Mouse (Mus musculus) mouse embryonic stem cell (cell line): Measurements from ENCODE around the gene Myo15.

Experiments
- in situ Hi-C, 2 experiments: fragments of 300-500 bp; cut with MboI; formaldehyde crosslinking; loops; 1 replicate in 1 of 2; 3 replicates in 1 of 2; pipeline ENCODE4 v1.14.3; 2019 to 2020; ENCODE audit warnings: low sequenced_read_pairs in 2 of 2, low pct_unique_long_range_greater_than_20kb in 1 of 2, mixed read lengths in 1 of 2; ENCODE audit not compliant: unreplicated experiment in 1 of 2

Myo15 gene

DNA sequence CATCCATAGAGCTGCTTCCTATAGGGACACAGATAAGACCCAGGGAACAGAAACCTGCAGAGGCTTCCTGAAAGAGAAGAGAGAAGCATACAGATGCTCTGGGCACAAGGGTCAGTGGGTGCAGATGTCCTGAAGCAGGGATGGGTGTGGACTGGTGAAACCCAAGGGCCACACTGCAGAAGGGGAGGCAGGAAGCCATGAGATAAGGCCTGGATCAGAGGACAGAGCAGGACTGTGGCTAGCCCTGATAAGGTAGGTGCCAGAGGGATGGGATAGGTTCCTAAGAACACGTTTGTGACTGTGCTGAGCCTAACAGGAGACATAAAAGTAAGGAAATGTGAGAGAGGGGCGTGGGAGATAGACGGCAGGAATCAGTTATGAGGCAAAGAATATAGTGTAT lies 17.1 kb downstream of the Myo15 start:
- in situ Hi-C loops: no loop called here

DNA sequence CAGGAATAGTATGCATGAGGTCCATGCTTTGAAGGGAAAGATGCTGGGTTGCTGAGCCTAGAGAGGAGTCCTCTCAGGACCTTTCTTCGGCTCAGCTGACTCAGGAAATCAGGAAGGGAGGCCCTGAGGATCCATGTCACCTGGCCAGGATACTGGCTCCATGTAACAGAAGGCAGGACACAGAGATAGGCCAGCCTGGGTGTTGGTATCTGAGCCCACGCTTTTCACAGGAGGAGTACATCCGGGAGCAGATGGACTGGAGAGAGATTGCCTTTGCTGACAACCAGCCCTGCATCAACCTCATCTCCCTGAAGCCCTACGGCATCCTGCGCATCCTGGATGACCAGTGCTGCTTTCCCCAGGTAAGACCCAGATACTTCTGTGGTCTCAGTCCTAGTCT lies 23.6 kb downstream of the Myo15 start:
- in situ Hi-C loops: no loop called here

DNA sequence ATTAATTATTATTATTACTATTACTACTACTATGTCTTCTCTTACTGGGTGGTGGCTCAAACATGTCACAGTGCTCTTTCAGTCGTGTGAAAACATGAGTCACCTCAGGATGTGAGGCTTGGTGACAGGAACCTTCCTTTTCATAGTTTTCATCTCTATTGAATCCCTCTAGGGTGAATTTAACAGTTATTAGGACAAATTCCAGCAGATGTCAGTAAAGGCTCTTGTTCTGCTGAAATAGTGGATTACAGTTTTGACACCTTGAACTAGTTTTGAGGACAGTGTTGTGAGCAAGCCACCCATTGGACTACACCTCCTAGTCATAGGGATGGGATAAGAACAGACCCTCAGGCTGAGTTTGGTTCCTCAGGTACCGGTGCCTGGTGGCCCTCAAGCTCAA lies 26.6 kb downstream of the Myo15 start:
- in situ Hi-C loops: no loop called here

DNA sequence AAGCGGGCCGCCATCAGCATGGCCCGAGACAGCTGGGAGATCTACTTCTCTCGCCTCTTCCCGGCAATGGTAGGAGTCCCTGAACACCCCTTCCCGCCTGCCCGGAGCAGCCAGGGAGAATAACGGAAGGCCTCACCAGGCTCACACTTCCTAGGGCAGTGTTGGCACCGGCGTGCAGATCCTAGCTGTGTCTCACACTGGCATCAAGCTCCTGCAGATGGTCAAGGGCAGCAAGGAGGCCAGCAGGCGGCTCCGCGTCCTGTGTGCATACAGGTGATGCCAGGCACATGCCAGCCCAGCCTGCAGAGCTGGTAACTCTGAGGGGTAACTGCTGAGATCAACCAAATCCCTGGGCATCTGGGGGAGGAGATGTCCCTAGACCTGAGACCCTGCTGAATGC lies 38.1 kb downstream of the Myo15 start:
- in situ Hi-C loops: no loop called here

DNA sequence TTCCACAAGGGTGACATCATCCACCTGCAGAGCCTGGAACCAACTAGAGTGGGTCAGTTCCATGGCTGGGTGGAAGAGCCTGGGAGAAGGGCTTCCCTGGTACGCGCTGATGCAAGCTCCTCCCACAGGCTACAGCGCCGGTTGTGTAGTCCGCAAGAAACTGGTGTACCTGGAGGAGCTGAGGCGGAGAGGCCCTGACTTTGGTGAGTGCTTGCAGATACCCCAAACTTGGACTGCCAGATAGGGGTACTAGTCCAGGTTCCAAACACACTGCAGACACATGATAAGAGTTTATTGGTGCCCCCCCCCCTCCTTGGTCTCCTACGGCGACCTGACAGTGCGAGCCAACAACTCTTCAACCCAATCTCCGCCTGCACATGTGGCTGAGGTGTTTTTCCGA lies 39.8 kb downstream of the Myo15 start:
- in situ Hi-C loops: no loop called here

DNA sequence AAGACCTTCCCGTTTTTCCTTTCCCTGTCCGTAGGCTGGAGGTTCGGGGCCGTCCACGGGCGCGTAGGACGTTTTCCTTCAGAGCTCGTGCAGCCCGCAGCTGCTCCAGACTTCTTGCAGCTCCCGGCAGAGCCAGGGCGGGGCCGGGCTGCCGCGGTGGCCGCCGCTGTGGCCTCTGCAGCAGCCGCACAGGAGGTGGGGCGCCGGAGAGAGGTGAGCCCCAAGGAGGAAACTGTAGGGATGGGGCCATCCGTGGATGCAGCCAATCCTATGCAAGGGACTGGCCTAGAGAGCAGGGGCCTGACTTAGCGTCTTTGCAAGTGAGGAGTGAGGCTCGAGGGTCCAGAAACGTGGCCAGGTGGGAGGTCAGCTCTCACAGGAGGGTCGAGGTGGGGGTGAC lies 40.4 kb downstream of the Myo15 start:
- in situ Hi-C loops: no loop called here

DNA sequence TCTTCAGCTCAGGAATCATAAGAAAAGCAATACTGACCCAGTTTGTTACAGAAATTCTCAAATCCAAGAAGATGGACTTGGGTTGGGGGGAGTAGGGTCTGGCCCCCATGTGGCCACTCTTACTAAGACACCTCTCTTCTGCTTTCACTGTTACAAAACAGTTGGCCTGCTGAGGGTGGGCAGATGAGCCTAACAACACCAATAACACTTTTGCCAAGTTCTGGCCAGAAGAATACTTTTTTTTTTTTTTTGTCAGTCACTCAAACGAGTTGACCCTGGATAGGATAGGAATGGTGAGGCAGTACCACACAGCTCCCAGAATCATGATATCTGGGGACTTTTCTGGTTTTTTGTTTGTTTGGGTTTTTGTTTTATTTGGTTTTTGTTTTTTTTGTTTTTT lies 42.8 kb downstream of the Myo15 start:
- in situ Hi-C loops: loop anchor here in 1 of 2 experiments (5.0 kb wide), 1 partner anchor 35 kb away; no protein-coding TSS in a partner anchor

DNA sequence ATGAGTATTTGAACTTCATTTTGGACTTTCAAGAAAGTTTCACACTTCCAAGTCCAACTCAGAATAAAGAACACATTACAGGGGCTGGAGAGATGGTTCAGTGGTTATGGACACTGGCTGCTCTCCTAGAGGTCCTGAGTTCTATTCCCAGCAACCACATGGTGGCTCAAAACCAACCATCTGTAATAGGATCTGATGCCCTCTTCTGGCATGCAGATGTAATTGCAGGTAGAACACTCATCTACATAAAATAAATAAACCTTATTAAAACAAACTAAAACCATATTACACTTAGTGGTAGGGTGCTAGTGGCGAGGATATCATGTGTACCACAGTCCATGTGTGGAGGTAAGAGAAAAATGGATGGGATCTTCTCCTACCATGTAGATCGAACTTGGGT lies 43.4 kb downstream of the Myo15 start:
- in situ Hi-C loops: loop anchor here in 1 of 2 experiments (5.0 kb wide), 1 partner anchor 35 kb away; no protein-coding TSS in a partner anchor

DNA sequence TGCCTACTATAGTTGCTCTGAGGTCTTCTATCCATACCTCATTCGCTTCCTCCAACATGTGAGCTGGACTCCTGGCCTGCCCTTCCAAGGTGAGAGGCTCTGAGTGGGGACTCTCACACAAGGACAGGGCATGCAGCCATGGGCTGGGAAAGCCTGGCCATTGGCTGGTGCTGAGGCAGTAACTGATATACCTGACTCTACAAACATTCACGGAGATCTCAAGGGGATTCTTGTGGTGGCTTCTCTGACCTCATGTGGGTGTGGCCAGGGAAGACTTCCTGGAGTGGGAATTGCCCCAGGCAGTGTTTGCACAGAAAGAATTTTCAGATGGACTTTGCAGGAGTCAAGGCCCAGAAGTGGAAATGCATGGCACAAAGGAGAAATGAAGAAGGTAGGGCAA lies 45.8 kb downstream of the Myo15 start:
- in situ Hi-C loops: loop anchor here in 1 of 2 experiments (5.0 kb wide), 1 partner anchor 38 kb away; no protein-coding TSS in a partner anchor

DNA sequence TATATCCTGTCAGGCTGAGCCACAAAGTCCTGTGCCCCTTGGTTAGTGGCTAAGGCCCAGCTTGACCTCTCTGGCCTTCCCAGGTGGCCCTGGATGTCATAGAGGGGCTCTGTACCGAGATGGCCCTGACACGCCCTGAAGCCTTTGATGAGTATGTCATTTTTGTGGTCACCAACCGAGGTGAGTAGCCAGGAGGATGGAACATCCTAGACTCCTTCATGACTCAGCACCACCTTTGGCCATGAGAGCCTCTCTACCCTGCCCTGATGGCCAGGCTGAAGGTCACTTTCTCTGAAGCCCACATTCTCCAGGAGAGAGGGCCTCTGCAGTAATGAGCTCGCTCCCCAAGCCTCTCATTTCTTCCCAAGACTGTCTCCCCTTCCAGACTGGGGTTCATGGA lies 49.2 kb downstream of the Myo15 start:
- in situ Hi-C loops: no loop called here

DNA sequence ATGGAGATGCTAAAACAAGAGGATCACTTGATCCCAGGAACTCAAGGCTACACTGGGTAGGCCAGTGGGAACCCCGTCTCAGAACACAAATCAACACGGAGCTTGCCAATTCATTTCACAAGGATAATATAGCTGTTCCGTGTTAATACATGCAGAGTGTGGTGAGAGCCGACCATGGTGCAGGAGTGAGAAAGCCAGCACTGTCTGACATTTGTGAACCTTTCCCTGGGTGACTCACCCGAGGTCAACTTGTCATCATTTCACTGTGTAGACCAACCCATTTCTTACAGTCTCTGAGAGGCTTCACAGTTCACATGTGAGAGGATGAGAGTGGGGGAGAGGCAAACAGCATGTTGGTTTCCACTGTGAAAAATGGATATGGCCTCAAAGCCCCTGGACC lies 52.9 kb downstream of the Myo15 start:
- in situ Hi-C loops: no loop called here

DNA sequence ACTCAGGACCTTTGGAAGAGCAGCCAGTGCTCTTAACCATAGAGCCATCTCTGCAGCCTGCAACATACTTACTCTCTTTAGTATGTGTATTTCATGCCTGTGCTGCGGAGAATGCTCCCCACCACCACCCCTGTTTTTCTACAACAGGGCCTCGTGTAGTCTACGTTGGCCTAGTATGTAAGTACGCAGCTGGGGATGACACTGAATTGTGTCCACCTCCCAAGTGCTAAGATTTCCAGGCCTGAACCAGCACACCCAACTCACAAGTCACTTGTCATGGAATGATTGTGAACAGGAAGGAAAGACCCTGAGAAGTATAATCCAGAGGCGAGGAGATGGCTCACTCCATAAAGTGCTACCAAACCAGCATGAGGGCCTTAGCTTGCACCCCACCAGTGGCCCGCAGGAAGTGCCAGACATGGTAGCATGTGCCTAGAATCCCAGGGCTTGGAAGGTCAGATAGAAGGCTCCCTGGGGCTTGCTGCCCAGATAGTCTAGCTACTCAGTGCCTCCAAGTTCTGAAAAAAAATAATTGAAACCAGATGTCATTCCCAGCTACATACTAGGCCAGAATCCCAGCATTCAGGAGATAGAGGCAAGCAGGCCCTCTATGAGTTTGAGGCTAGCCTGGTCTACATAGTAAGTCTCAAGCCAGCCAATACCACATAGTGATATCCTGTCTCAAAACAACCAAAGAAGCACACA lies 53.7 kb downstream of the Myo15 start:
- in situ Hi-C loops: no loop called here

DNA sequence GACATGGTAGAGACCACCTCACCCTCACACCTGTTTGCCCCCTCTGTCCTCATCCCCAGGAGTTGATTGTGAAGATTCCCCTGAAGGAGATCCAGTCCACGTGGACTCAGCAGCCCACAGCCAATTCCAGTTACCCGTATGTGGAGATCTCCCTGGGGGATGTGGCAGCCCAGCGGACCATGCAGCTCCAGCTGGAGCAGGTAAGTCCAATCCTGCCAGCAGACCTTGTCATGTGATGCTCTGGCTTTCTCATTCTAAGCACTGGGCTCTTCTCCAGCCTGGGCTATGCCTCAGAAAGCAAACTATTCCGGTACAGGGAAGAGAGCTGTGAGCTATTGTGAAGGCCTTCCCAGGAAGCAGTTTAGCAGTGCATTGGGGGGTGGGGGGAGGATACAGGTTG lies 57.3 kb downstream of the Myo15 start:
- in situ Hi-C loops: no loop called here

DNA sequence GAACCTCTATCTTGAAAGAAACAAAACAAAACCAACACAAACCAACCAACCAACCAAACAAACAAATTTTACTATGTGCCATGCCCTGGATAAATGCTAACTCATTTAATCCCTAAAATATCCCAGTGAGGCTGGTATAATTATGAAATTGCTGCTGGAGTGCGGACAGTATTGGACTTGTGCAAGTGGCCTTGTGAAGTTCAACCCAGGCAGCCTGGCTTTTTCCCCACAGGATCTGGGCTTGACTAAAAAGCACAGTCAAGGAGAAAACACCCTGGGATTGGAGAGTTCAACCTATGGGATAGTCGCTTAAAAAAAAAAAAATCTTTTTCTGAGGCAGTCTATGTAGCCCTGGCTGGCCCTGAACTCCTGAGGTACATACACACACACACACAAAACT lies 66.5 kb downstream of the Myo15 start:
- in situ Hi-C loops: no loop called here

DNA sequence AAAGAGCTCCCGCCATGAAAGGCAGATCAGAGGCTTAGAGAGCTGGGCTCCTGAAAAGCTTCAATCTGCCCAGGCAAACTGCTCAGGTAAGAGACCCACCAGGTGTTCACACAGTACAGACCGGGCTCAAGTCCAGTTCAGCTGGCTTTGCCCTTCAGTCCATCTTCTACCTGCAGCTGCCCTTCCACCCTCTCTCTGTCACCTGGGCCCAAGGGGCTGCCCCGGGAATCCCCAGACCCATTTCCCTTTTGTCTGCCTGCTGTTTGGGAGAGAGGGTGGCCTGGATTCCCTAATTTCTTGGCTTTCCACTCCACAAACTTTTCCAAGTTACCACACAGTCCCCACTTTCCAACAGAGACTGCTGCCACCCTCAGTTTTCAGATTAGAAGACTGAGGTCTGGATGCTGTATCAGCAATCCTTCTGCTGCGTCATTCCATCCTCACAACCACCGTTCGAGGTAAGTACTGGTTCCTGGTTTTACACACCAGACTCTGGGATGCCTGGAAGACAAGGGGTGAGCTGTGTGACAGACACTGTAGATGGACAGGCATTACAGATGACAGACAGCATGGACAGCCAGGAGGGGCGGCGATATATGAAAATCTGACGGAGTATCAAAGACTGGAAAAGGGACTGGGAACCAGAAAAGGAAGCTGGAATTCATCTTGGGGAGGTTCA lies 67.2 kb downstream of the Myo15 start, which contains the start of gene Alkbh5:
Gene Alkbh5 (plus strand): TSS at position 202 of the 679 bp plus-strand sequence.
- in situ Hi-C loops: no loop called here

DNA sequence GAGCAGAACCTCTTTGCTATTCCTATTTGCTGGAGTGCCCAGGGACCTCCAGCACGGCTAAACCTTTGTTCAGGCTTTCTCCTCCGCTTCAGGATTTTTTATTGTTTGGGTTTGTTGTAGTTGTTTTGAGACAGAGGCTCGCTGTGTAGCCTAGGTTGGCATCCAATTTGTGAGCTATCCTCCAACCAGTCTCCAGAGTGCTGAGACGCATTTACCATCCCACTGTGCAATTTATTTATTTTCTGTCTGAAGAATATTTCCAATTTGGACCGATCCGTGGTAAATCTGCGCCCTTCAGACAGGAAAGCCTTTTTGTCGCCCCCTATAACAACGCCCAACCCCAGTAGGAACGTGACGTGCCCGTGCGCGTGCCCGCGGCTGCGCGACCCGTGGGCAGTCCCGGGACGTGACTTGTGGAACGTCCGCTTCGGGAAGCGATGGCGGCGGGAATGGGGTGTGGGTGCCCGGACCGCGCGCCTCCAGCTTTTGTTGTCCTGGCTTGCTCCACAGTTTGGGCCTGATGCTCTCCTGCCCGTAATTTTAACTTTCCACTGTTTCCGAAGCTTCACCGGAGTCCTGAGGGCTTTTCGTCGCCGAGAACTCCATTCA lies 67.8 kb downstream of the Myo15 start:
- in situ Hi-C loops: no loop called here

DNA sequence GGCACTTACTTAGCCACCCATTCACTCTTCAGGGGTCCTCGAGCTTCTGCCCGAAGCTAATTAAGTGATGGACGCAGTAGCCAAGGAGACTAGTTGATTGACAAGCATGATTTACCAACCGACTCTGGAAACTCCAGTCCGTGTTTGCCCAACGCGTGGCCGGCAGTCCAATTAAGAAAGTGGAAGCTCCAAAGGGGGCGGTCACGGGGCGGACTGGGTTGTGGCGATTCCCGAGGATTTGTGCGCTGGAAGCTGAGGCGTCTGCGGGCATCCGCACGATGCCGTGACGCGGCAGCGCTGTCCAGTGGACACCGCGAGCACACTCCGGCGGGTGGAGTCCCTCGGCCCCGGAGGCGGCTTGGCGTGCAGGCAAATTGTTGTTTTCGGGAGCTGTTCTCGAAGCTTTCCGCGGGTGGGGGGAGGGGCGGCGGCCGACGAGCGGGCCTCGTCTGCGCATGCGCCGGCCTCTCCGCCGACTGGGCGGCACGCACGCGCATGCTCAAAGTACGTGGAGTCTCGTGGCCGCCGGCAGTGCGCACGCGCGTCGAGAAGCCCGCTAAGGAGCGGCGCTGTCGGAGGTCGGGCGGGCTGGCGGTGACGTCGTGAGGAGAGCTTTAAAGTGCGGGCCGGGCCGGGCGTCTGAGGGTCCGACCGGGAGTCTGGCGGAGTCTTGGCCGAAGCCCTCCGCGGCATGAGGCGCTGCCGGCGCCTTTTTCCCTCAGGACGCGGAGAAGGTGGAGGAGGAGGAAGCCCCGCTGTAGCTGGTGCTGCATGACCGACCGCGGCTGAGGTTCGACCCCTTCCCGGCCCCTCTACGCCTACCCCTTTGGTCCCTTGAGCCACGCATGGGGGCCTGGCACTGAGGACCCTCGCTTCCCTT lies 68.6 kb downstream of the Myo15 start:
- in situ Hi-C loops: no loop called here

DNA sequence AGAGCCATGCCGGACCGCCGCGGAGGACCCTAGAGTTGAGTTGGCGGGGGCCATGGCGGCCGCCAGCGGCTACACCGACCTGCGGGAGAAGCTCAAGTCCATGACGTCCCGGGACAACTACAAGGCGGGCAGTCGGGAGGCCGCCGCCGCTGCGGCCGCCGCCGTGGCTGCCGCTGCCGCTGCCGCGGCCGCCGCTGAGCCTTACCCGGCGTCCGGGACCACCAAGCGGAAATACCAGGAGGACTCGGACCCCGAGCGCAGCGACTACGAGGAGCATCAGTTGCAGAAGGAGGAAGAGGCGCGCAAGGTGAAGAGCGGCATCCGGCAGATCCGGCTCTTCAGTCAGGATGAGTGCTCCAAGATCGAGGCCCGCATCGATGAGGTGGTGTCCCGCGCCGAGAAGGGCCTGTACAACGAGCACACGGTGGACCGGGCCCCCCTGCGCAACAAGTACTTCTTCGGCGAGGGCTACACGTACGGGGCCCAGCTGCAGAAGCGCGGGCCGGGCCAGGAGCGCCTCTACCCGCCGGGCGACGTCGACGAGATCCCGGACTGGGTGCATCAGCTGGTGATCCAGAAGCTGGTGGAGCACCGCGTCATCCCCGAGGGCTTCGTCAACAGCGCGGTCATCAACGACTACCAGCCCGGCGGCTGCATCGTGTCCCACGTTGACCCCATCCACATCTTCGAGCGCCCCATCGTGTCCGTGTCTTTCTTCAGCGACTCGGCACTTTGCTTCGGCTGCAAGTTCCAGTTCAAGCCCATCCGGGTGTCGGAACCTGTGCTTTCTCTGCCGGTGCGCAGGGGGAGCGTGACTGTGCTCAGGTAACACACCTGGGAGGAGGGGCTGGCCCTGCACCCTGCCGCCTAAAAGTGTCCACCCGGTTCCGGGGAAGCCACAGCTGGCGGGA lies 69.5 kb downstream of the Myo15 start:
- in situ Hi-C loops: no loop called here
